Mouse (Mus musculus): ENCODE data around the gene Sult2b1.

Gene Sult2b1

DNA sequence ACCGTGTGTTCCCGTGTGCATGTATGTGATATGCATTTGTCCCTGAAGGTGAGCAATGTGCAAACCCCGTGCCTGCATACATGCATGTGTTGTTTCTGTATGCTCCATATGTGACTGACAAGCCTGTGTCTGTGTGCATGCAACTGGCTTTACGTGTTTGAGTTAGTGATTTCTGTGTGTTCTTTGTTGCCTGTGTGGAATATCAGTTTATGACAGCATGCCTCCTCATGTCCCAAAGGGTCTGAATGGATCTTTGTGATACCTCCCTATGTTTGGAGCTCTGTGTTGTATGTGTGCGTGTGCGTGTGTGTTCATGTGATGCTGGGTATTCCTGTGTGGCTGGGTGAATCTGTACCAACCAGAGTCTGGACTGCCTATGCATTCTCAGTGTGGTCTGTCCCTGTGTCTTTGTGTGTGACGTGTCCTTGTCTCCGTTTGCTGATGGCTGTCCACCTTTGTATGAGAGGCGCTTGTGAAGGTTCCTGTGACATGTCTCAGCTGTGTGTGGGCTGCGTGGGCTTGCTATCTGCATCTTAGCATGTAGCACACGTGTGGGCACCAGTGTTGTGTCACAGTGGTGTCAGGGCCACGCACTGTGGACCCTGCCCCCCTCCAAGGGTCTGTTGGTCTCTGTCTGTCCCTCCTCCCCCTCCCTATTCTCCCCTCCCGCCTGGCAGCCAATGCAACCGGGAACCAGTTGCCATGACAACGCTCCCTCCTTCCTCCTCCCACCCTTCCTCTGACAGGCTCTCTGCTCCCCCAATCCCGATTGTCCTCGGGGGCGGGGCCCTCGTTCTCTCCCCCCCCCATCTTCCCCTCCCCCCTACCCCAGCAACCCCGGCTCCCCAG, at the start of gene Sult2b1:
Sult2b1 (minus strand) TSS at position 146 of the 849 bp plus-strand sequence.
- no peak for DNase-seq

DNA sequence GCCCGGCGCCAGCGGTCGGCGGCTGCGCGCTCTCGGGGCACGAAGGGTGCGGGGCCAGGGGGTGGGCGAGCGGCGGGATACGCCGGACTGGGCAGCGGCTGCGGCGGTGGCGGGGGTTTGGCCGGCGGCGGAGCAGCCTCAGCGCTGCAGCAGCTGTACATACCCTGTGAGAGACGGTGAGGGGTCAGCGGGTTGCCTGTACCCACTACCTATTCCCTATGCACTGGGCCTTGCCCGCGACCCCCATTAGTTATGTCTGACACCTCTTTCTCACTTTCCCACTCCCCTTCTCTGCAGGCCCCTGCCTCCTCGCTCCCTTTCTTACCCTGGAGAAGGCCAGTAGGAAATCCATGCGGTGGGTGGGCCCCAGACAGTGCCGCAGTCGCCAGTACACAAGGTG, 49.5 kb upstream of the Sult2b1 start:
- no peak for DNase-seq

DNA sequence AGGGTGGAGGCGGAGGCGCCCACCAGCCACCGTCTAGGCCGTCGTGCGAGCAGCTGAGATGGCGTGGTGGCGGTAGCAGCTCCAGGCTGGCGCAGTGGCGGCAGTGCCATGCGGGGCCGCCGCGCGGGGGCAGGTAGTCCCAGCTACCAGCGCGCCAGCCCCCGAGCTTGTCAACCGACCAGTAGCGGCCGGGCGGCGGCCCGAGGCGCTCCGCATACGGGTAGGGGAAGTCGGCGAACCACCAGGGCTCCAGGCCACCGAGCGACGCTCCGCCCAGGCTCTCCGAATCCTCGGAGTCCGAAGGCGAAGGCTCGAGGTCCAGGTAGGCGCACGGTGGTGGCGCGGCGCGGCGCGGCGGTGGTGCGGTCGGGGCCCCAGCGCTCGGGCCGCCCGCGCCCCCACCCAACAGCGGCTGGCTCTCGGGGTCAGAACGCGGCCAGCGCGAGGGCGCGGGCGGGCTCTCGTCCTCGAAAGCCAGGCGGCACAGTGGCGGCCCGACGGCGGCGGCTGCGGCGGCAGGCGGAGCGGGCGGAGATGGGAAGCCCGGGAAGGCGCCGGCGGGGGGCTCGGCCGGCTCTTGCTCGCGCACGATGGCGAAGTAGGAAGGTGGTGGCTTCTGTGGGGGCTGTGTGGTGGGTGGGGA, 48.8 kb upstream of the Sult2b1 start:
- DNase-seq: peak; percentile 31

DNA sequence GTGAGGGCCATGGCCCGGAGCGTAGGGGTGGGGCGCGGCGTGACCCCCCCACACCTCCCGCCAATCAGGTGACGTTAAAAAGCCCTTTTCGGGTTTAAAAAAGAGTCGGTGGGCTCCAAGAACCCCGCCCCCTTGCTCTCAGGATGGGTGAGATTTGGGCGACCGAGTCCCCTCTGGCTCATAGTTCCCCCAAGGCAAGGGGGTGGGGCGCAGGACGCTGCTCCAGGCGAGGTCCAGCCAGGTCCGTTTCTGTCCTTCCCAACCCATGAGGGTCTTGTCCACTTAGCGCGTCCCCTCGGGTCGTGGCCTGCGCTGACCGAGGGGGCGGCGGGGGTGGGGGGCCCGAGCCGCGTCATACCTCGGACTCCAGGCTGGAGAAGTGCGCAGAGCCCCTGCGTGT, 48.0 kb upstream of the Sult2b1 start:
- no peak for DNase-seq

DNA sequence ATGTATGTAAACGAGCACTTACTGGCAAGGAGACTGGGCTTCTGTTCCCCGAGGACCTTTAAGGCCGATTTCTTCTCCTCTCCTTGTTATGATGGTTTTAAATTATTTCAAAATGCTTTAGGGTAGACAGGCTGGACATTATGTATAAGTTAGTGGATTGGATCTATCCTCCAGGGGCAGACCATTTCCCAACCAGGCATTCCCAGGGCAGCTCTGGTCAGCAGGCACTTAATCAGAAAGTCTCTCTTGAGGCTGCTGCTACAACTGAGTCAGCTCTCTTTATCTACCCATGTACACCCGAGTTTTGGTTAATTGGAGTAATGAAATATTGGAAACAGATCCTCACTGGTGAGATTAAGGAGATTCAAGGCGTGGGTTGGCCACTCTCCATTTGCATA, 46.7 kb upstream of the Sult2b1 start:
- no peak for DNase-seq

DNA sequence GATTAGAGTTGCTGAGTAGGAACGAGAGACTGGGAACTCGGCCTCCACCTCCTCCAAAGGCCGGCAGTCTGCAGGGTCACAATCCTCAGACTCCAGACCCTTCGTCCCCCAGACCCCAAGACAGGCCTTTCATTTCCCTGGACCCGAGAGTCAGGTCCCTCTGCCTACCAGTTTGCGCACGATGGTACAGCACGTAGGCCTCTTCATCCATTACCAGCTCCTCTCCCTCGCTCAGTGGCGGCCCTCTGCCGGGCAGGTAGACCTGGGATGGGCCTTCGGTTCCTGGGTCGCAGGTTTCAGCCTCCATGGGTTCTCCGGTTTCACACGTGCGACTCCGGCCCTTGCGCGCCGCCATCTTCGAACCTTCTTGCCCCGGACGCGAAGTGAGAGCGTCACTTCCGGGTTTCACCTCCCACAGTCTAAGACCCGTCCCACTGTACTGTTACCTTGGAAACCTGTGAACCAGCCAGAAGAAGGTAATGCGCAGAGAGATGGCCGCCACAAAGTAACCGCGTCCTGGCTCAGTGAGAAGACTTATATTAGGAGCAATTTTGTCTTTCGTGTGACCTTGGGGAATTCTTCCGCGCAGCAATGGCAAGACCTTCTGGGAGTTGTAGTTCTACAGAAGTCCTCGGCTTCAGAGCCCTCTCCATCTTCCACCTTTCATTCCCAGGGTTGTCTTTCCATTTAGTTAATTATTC, 46.1 kb upstream of the Sult2b1 start, which contains the start of gene Grwd1:
Grwd1 (minus strand) TSS at position 518 of the 701 bp plus-strand sequence.
- peak; percentile 89 for DNase-seq

DNA sequence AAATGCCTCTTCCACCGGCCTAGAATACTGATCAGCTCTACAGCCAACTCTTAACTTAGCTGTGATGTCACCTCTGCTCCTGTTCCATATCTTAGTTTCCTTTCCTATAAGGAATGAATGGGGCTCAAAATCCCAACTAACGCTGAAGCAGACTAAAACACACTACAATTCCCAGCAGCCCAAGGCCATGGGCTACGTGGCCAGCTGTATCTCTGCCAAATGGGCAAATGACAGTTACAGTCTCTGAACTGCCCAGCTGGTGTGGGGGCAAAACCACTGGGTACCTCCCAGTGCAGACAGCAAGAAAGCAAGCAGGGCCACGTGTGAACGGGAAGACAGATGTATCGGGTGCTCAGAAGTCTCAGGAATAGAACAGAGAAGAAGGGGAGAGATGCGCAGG, 42.2 kb upstream of the Sult2b1 start:
- DNase-seq: no peak

DNA sequence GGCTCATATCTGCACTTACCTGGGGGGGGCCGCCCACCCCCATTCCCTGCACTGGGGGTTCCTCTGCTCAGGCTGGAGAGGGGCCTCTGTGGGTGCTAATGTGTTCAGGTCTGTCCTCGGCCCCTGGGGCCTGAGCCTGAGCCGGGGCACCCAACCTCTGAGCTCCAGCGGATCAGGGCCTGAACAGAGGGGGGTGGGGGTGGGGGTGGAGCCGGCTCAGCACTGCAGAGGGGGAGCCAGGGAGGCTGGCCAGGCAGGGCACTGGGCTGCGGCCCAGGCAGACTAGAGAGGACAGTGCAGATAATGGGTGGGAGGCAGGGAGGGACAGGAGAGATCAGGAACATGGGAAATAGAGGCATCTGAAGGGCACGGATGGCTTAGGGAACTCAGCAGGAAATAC, 40.1 kb upstream of the Sult2b1 start, which contains the start of gene Kcnj14:
Kcnj14 (minus strand) TSS at position 185 of the 400 bp plus-strand sequence.
- DNase-seq: no peak

DNA sequence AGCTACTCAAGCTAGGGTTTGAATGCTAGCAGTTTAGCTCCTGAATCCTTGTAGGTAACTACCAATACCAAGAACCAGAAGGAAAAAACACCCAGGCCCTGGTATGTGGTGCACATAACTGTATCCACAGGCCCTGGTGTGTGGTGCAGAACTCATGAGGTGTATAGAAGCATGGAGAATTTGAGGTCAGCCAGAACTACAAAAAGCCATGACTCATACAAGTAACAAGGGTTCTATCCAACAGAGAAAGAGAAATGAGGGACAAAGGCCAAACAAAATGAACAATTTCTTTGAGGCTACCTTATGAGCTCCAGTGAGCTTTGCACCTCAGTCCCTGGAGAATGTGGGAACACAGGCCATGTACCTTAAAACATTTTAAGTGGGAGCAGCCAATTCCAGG, 36.4 kb upstream of the Sult2b1 start:
- DNase-seq: no peak

DNA sequence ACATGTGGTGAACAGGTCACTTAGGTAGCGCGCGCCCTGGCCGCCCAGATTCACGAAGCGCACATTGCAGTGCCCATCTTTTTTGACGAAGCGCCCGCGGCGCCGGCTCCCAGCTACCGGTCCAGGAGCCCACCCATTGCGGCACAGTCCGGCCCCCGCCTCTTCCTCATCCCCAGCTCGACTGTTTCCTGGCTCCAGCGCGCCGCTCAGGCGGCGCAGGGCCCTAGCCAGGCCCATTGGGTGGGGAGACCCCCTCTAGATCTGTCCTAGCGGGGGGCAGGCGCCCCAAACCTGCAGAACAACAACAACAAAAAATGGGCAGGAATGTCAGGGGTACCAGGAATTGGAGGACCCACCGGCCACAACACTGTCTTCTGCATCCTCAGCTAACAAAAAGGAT, 35.4 kb upstream of the Sult2b1 start:
- DNase-seq: no peak

DNA sequence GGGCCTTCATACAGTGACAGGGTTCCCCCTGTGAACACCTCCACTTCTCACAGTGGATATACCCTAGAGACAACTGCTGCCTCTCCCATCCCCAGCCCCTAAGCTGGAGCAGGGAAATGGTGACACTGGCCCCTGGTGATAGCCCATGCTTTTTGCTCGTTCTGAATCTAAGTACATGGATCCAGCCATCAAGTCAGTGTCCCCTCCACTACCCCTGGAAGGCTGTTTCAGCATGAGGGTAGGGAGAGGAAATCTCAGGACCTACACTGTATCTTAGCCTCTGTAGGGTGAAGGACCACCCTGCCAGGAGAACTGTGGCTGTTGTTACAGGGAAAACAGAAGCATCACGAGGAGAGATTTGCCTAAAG, 31.5 kb upstream of the Sult2b1 start:
- no peak for DNase-seq

DNA sequence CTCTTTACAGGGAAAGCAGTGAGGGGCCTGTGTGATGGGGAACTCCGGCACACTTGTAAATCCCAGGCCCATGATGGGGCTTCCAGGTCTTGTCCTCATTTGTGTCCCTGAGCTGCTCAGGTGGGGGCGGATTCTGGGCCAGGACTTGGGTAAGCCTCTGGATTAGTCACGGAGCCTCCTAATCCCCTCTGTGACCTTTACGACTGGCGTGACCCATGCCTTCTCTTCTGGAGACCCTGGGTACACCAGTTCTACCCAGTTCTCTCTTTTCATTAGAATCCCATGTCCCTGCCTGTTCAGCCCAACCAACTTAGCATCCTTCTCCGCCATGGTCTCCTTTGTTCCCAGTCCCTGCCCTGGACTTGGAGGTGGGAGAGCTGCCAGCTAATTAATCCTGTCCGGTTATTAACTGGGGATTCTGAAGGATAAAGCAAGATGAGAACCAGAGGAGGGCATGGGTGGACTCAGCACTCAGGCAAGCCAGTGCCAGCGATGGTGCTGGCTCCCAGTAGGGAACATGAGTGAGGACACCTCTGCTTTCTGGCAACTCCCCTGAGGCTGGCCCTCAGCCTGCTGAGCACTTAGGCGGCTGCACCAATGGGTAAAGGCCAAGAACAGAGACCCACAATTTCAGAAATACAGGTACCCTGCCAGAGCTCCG, 31.0 kb upstream of the Sult2b1 start:
- DNase-seq: no peak

DNA sequence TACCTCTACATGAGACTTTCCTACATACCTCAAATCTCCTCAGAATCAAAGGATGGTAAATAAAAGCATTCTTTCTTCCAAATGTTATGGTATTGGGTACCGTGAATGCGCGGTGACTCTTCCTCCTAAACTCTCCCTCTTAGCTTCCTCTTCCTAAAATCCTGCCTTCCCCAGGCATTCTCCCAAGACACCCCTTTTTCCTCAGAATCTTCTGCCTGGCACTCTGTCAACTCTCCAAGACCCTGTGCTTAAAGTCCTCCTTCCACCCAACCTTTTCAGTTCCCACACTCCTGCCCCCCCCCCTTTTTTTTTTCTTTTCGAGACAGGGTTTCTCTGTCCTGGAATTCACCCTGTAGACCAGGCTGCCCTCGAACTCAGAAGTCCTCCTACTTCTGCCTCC, 30.4 kb upstream of the Sult2b1 start:
- DNase-seq: no peak

DNA sequence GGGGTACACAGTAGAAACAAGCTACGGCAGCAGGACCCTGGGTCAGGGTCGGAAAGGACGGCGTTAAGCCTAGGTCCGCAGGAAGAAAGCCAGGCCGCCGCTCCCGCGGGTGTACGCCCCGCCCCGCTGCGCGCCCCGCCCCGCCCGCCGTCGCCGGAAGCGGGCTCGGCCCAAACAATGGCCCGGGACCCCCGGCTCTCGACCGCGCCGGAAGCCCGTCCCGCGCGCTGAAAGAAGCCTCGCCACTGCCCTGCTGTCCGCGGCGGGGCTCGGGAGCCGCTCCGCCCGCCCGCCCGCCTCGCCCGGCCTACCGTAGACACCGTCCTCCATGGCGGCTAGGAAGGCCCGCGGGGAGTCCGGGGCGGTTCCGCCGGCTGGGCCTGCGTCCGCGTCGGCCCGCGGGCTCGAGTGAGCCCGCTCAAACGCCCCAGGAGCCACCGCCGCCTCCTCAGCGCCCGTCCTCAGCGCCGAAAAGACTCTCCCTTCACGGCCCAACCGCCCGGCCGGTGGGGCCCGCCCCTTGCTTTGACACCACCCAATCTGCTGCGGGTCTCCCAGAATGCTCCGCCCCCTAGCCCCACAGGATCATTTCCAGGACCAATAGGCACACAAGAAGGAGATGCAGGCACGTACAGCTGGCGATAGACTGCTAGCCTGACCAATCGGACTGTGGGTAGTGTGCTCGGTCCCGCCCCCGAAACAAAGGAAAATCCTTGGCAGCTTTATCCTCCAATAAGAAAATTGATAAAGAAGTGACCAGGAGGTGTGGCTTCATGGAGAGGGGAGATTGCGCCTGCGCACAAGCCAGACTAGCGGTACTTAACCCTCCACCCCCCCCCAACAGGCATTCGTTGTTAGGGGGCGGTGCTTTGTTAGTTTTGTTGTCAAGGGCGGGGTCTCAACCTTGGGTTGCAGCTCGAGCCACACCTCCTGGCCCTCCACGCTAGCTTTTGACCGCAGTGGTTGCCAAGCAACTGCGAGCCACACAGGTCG, 29.6 kb upstream of the Sult2b1 start, which contains the start of gene Cyth2:
Cyth2 (minus strand) TSS at position 795 of the 993 bp plus-strand sequence.
- peak; percentile 99 for DNase-seq

DNA sequence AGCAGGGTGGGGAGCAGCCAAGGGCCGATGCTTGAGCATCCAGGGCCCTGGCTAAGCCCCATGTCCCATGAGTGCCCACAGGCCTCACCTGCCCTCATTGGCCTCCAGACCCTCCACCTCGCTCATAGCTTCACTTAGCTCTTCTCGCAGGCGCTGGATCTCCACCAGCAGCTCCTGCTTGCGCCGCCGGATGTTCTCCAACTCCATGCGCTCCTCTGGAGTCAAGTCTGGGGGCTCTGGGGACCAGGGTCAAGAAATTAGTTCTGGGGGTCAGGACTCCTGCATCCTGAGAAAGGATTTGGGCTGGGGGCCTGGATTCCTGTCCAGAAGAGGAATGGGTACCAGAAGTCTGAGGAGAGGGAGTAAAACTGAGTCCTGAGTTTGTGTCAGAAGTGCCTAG, 28.5 kb upstream of the Sult2b1 start:
- no peak for DNase-seq

DNA sequence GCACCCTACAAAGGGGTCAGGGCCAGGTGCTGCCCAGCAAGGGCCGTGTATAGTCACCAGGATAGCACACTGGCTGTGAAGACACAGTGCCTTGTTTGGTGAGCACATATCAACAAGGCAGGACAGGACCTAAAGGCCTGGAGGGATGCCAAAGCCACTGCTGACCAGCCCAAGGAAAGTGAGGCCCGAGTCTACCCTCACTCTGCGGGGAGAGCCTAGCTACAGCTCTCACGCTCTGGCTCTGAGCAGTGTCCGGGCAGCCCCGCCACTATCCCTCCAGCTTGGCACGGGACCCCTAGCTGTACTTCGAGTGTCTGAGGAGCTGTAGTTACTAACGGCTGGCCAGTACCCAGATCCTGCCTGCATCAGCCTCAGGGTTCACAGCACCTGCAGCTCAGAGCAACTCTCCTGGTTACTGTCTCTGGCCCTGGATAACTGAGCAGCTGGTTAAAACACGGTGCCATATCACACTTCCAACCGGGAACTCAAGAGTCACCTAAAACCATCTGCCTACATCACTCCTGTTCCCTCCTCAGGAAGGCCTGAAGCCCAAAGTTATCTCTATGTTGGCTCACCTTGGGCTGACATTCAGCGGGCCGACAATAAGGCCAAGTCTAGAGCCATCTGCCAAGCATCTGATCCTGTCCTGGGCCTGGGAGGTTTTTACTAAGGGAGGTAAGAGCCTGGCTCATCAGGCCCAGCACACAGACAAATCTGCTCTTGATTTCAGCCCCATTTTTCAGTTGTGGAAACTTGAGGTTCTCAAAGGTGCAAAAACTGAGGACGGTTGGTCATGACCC, 25.0 kb upstream of the Sult2b1 start:
- no peak for DNase-seq

DNA sequence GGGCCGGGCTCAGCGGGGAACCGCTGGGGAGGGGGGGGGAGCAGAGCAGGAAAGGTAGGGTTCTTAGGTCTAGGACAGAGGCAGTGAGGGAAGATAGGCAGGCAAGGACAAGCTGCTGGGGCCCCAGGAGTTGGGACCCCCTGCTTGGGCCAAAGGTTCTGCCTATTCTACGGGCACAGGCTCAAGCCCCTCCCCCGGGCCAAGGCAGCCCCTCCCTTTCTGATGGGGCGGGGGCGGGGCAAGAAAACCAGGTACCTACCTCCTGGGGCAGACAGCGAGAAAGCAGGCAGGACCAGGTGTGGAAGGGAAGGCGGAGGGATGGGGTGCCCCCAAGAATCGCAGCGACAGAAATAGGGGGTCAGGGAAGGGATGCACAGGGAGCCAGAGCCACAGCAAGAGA, 24.0 kb upstream of the Sult2b1 start:
- DNase-seq: no peak

DNA sequence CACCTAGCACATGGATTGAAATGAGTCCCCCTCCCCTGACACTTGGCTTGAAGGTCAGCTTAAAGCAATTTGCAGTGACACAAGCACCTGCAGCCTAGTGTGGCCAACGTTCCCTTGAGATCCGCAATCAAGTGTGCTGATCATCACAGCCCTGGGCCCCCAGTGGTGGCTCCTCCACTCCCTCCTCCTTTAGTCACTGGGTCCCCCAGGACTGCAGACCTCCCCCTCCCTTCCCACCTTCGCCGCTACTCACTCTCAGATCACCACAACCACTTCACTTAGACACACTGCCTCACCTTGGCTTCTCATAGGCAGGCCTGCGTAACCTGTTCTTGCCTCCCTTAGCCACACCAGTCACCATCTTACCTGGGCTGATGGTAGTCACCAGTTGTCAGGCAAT, 21.5 kb upstream of the Sult2b1 start:
- DNase-seq: no peak

DNA sequence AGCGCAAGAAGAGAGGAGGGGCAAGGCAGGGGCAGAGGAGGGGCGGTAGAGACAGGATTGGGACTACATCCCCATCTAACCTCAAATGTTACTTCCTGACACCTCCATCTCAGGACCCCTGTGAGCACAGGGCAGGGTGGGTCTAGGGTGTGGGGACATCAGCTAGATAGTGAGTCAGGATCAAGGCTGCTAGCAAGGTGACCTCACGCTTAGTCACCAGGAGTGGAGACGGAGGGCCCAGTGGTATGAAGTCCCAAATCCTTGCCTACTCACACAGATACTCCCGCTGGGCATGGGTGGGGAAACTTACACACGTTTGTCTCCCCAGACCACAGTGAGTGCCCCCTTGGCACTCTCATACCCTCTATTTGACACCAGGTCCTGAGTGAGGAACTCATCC, 18.1 kb upstream of the Sult2b1 start:
- no peak for DNase-seq

DNA sequence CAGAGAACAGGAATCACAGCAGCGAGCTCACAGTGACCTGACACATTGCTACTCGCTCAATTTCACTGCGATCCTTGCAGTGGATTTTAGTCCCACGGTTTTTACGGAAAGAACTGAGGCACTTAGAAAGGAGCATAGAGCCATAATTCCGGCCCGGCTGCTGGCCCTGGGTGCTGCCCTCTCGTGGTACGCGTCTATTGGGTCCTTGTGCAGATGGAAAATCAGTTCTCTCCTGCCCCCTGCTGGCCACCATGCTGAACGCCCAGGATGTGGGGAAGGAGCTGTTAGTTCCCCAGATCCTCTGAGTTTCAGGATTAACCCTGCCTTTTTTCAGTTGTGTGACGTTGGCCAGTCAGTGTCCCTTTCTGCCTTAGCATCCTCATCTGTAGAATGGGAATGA, 16.9 kb upstream of the Sult2b1 start:
- peak; percentile 95 for DNase-seq
